Mouse (Mus musculus) 416B (cell line): Measurements from ENCODE around the gene Pip4k2b.

Experiments
- DNase-seq: peaks from one replicate; pipeline ENCODE4 v3.0.0; 2011; ENCODE audit warnings: low read depth

Pip4k2b gene

GRCm38 (mm10) chr11:97694921-97695711 is 49.4 kb downstream of the Pip4k2b start:
- DNase-seq, result no peak

GRCm38 (mm10) chr11:97694435-97694834 is 50.1 kb downstream of the Pip4k2b start:
- DNase-seq, result no peak

GRCm38 (mm10) chr11:97689861-97690260 is 54.6 kb downstream of the Pip4k2b start:
- DNase-seq, result peak; percentile 42

GRCm38 (mm10) chr11:97687061-97687460 is 57.4 kb downstream of the Pip4k2b start:
- DNase-seq, result no peak

- no peak for DNase-seq
Measured at GRCm38 (mm10) chr11:97686322-97686908, 58.1 kb downstream of the Pip4k2b start.

GRCm38 (mm10) chr11:97685613-97686321 is 58.7 kb downstream of the Pip4k2b start, which contains the start of gene Cisd3:
Gene Cisd3 (plus strand): TSS chr11:97685826.
- DNase-seq, result peak; percentile 85

- DNase-seq, result no peak
Measured at GRCm38 (mm10) chr11:97684766-97685165, 59.7 kb downstream of the Pip4k2b start.

- DNase-seq, result peak; percentile 52
Measured at GRCm38 (mm10) chr11:97684063-97684680, 60.3 kb downstream of the Pip4k2b start.

GRCm38 (mm10) chr11:97682504-97683055 is 61.9 kb downstream of the Pip4k2b start:
- DNase-seq, result no peak

GRCm38 (mm10) chr11:97680430-97680829 is 64.1 kb downstream of the Pip4k2b start:
- DNase-seq, result no peak

GRCm38 (mm10) chr11:97678301-97678700 is 66.2 kb downstream of the Pip4k2b start:
- no peak for DNase-seq

- DNase-seq, result no peak
Measured at GRCm38 (mm10) chr11:97677842-97678241, 66.7 kb downstream of the Pip4k2b start.

- no peak for DNase-seq
Measured at GRCm38 (mm10) chr11:97677381-97677780, 67.1 kb downstream of the Pip4k2b start.

GRCm38 (mm10) chr11:97676050-97676754 is 68.3 kb downstream of the Pip4k2b start:
- no peak for DNase-seq

GRCm38 (mm10) chr11:97673148-97673547 is 71.4 kb downstream of the Pip4k2b start:
- DNase-seq, result no peak

- DNase-seq, result no peak
Measured at GRCm38 (mm10) chr11:97671177-97671527, 73.4 kb downstream of the Pip4k2b start.

GRCm38 (mm10) chr11:97670234-97671176 is 74.0 kb downstream of the Pip4k2b start:
- no peak for DNase-seq

- DNase-seq, result no peak
Measured at GRCm38 (mm10) chr11:97669829-97670228, 74.7 kb downstream of the Pip4k2b start.

GRCm38 (mm10) chr11:97669268-97669667 is 75.2 kb downstream of the Pip4k2b start:
- DNase-seq, result no peak

- no peak for DNase-seq
Measured at GRCm38 (mm10) chr11:97668160-97668559, 76.3 kb downstream of the Pip4k2b start.
